Mouse (Mus musculus) mouse trophoblast stem cell (cell line): ENCODE measurements around the gene Tnnc2.

Experiments
- in situ Hi-C, 2 experiments: fragments of 300-500 bp; cut with MseI, MboI; formaldehyde crosslinking; loops; 2 replicates in 1 of 2; 3 replicates in 1 of 2; pipeline ENCODE4 v1.15.1; 2025

Tnnc2 gene

GRCm38 (mm10) chr2:164773229-164773988 lies 6.4 kb downstream of the Tnnc2 start:
- in situ Hi-C loops = no loop called here

- in situ Hi-C loops = no loop called here
Measured at GRCm38 (mm10) chr2:164771123-164771522, 8.6 kb downstream of the Tnnc2 start.

GRCm38 (mm10) chr2:164770279-164770678 lies 9.5 kb downstream of the Tnnc2 start:
- in situ Hi-C loops = no loop called here

GRCm38 (mm10) chr2:164769258-164770037 lies 10.3 kb downstream of the Tnnc2 start, which contains the start of gene Ube2c:
Gene Ube2c, plus strand, starts transcription at chr2:164769898.
- in situ Hi-C loops = no loop called here

- in situ Hi-C loops = no loop called here
Measured at GRCm38 (mm10) chr2:164767812-164768540, 11.8 kb downstream of the Tnnc2 start.

- in situ Hi-C loops = no loop called here
Measured at GRCm38 (mm10) chr2:164765841-164766240, 13.9 kb downstream of the Tnnc2 start.

- in situ Hi-C loops = no loop called here
Measured at GRCm38 (mm10) chr2:164762593-164762992, 17.2 kb downstream of the Tnnc2 start.

- in situ Hi-C loops = no loop called here
Measured at GRCm38 (mm10) chr2:164761971-164762370, 17.8 kb downstream of the Tnnc2 start.

- in situ Hi-C loops = no loop called here
Measured at GRCm38 (mm10) chr2:164761502-164761901, 18.3 kb downstream of the Tnnc2 start.

GRCm38 (mm10) chr2:164760059-164760833 lies 19.5 kb downstream of the Tnnc2 start:
- in situ Hi-C loops = no loop called here

GRCm38 (mm10) chr2:164758692-164759091 lies 21.1 kb downstream of the Tnnc2 start:
- in situ Hi-C loops = no loop called here

GRCm38 (mm10) chr2:164757841-164758240 lies 21.9 kb downstream of the Tnnc2 start:
- in situ Hi-C loops = no loop called here

GRCm38 (mm10) chr2:164754800-164755199 lies 25.0 kb downstream of the Tnnc2 start:
- in situ Hi-C loops = no loop called here

- in situ Hi-C loops = no loop called here
Measured at GRCm38 (mm10) chr2:164754105-164754504, 25.7 kb downstream of the Tnnc2 start.

GRCm38 (mm10) chr2:164752454-164752853 lies 27.3 kb downstream of the Tnnc2 start:
- in situ Hi-C loops = no loop called here

GRCm38 (mm10) chr2:164748991-164749390 lies 30.8 kb downstream of the Tnnc2 start:
- in situ Hi-C loops = no loop called here

- in situ Hi-C loops = no loop called here
Measured at GRCm38 (mm10) chr2:164748191-164748590, 31.6 kb downstream of the Tnnc2 start.

- in situ Hi-C loops = no loop called here
Measured at GRCm38 (mm10) chr2:164746693-164747092, 33.1 kb downstream of the Tnnc2 start.

- in situ Hi-C loops = no loop called here
Measured at GRCm38 (mm10) chr2:164745843-164746479, 33.8 kb downstream of the Tnnc2 start, which contains the start of the genes Wfdc3 and Dnttip1. Gene Wfdc3, minus strand, starts transcription at chr2:164745931. Gene Dnttip1, plus strand, starts transcription at chr2:164745983.

- in situ Hi-C loops = no loop called here
Measured at GRCm38 (mm10) chr2:164744987-164745386, 34.8 kb downstream of the Tnnc2 start.

GRCm38 (mm10) chr2:164739876-164740275 lies 39.9 kb downstream of the Tnnc2 start:
- in situ Hi-C loops = no loop called here
